Mouse (Mus musculus): ENCODE results near the gene Dnah7a. TPM values are rescaled to one million over a fixed set of nuclear protein-coding genes. Genes with fewer than 3 reads are reported as not detected.
"Not testable (repeated sequence)": the region's sequence is repeated elsewhere in the genome, so short reads cannot be mapped to it uniquely, and the experiment has no call there.

The Dnah7a gene
- polyA plus RNA-seq (2015; fragmentation: Nextera tagmentation; extraction: Ambion mirVana) = 3.1 and 3.2 TPM in 2 replicates

DNA sequence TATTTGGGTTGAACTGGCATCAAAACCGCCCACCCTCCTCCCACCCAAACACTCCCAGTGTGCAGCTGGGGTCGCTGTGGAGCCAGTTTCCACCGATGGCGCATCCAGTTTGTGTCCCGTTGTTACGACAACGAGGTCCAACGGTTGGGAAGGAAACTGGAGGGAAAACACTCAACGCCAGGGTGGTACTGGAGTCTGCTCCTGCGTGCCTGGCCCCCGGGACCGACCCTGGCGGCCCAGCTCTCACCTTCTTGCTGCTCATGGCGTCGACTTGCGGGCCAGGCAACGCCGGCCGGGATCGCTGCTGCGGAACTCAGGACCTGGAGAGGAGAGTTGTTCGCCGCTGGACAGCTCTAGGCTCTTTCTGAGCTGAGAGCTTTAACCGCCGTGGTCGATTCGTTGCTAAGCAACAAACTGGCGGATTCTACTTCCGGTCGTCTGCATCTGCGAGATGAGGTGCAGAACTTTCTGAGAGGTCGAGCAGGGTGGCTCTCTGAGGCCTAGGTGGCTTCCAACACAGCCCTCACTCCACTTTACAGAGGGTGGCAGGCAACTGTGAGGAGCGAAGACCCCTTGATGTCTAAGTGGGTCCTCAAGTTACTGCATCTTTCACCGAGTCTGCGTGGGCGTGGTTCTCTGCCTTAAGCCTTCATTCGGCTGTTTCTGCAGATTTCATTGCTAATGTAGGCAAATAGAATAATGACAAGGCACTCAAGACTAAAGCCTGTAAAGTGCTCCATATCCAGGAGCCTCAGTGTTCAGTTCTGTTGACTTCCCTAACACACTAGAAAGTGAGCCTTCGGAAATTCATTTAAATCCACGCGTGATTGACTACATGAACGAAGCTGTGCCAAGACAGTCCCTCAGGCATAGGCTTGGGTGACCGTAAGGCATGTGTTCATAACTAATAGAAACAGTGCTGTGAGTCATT, at the start of gene Dnah7a:
TSS of gene Dnah7a (minus strand) at position 354 of the 931 bp plus-strand sequence.
- ATAC-seq (ENCODE audit: low FRiP score, low read depth) = peak; percentile 86
- Histone ChIP-seq H3K27me3 (no peaks in the 10 kb centered on the region), H3K4me3 (peak within 1 kb of the TSS; percentile 52), H3K4me2 (replicated peaks) (peak within 1 kb of the TSS; percentile 78), H3K9ac (peak within 1 kb of the TSS; percentile 60), H3K9me3 (no peaks in the 10 kb centered on the region), H3K27ac (0 out of 2 replicates have a peak within 1 kb of the TSS, but pooled peaks have one; percentile 29), H3K36me3 (no peaks in the 10 kb centered on the region), H3K4me1 (peaks cover 5% of the 10 kb centered on the region; the same call in 1 of the 2 replicates)
- 16% methylated on average over 42 of the region's 42 CpGs for WGBS

DNA sequence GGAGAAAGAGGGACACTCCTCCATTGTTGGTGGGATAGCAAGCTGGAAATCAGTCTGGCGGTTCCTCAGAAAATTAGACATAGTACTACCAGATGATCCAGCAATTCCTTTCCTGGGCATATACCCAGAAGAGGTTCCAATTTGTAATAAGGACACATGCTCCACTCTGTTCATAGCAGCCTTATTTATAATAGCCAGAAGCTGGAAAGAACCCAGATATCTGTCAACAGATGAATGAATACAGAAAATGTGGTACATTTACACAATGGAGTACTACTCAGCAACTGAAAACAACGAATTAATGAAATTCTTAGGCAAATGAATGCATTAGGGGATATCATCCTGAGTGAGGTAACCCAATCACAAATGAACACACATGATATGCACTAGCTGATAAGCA, 46.9 kb upstream of the Dnah7a start:
- not testable (repeated sequence) for H3K27me3 ChIP-seq; H3K27ac ChIP-seq; H3K36me3 ChIP-seq; H3K4me2 ChIP-seq (replicated peaks); ATAC-seq (ENCODE audit: low FRiP score, low read depth); H3K4me1 ChIP-seq; H3K4me3 ChIP-seq; H3K9ac ChIP-seq; H3K9me3 ChIP-seq
- 89% methylated on average over 2 of the region's 2 CpGs for WGBS

DNA sequence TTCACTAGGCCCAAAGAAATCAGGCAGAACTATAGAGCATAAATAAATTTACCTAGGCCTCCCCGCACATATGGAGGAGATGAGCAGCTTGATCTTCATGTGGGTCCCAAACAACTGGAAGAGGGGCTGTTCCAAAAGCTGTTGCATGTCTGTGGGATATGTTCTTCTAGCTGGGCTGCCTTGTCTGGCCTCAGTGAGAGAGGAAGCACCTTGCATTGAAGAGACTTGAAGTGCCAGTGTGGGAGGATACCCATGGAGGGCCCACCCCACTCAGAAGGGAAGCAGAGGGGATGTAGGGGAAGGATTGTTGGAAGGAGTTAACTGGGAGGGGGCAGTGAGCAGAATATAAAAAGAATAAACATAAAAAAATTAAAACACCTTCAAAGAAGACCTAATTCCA, 44.6 kb upstream of the Dnah7a start:
- no peak overlapping the region for H3K9ac ChIP-seq
- no peak for ATAC-seq (ENCODE audit: low FRiP score, low read depth)
- no peak overlapping the region for H3K4me3 ChIP-seq
- no peaks in the 10 kb centered on the region for H3K27me3 ChIP-seq
- H3K4me1 ChIP-seq = no peaks in the 10 kb centered on the region
- H3K9me3 ChIP-seq = no peaks in the 10 kb centered on the region
- no peak overlapping the region for H3K27ac ChIP-seq
- no peak overlapping the region for H3K4me2 ChIP-seq (replicated peaks)
- no peaks in the 10 kb centered on the region for H3K36me3 ChIP-seq
- 87% methylated on average over 1 of the region's 1 CpGs for WGBS

DNA sequence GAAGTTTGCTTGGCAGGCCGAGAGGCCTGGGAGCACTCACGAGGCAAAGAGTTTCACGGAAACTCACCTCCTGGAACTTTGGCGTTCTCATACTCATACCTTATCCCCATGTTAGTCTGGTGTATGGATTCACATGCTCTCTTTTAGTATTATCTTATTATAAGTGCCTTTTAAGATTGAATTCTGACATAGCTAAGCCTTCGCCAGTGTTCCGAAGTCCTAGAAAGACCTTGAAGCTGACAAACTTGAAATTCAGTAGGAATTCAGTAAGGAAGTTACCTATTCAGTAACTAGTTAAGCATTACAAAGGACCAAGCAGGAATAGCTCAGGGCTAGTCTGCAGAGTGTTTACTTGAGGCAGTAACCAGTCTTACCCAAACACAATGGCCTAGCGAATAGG, 44.1 kb upstream of the Dnah7a start:
- not testable (repeated sequence) for H3K27me3 ChIP-seq; ATAC-seq (ENCODE audit: low FRiP score, low read depth); H3K9me3 ChIP-seq; H3K4me2 ChIP-seq (replicated peaks); H3K4me1 ChIP-seq; H3K36me3 ChIP-seq; H3K4me3 ChIP-seq; H3K27ac ChIP-seq; H3K9ac ChIP-seq
- 83% methylated on average over 7 of the region's 7 CpGs for WGBS

DNA sequence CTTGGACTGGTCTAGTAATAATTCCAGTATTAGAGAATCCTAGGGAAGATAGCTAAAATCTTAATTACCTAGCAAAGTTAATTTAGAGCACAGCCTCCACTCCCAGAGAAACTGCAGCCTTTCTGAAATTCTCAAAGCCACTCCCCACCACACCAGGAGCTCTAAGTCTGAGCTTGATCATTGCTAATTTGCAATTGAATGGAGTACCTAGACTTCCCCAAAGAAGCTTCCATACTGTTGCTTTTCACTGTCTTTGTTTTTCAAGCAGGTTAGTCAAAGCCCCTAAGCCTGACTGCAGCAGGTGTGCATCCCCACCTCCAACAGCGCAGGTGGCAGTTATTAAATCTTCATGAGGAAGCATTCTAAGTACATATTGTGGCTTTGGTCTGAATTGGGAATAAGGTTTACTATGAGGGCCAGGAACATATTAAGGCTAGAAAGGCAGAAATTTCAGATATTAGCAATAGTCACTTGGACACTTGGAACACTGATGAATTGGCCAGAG, 43.3 kb upstream of the Dnah7a start:
- H3K4me1 ChIP-seq, H3K36me3 ChIP-seq: not testable (repeated sequence)
- WGBS = 70% methylated on average over 1 of the region's 1 CpGs

DNA sequence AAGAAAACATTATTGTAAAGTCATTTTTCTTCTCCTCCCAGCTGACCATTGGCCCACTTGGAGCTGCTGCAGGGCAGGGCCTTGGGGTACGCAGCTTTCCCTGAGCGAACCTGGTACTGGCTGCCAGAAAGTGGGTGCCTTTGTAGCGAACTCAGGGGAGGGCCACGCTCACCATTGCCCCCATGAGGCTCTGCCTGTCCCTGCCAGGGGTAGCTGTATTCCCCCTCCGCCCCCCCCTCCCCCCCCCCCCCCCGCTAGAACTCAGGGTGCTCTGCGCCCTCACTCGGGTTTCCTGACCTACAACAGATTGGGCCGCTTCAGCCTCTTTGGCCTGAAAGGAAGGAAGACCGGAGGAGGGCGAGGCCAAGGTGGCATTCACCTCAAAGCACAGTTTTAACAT, 42.0 kb upstream of the Dnah7a start:
- H3K9ac ChIP-seq = no peak overlapping the region
- no peak overlapping the region for H3K27ac ChIP-seq
- H3K4me2 ChIP-seq (replicated peaks) = no peak overlapping the region
- H3K36me3 ChIP-seq = no peaks in the 10 kb centered on the region
- ATAC-seq (ENCODE audit: low FRiP score, low read depth) = no peak
- 31% methylated on average over 9 of the region's 11 CpGs for WGBS
- H3K4me3 ChIP-seq = no peak overlapping the region
- H3K9me3 ChIP-seq = no peaks in the 10 kb centered on the region
- H3K4me1 ChIP-seq = no peaks in the 10 kb centered on the region
- H3K27me3 ChIP-seq = no peaks in the 10 kb centered on the region

More for the DNA sequence above, 43.3 kb upstream of the Dnah7a start:
- not testable (repeated sequence) for H3K4me2 ChIP-seq (replicated peaks); H3K27me3 ChIP-seq; H3K27ac ChIP-seq; ATAC-seq (ENCODE audit: low FRiP score, low read depth); H3K9ac ChIP-seq; H3K4me3 ChIP-seq; H3K9me3 ChIP-seq

DNA sequence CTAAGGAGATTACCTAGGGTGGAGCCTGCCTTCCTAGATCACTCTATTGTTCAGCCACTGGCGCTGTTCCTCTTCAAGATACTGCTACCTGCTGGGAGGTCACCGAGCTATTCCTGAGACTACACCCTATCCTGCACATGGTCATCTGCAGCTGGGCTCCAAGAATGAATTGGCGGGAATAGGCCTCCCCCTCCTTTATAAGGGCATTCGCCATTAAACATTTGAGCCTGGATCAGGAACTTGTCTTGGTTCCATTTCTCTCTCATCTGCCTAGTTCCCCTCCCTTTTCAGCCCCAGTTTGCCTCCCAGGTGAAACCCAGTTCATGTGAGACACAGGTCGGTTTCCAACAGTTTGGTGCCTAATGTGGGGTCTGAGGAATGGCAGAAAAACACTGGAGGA, 39.4 kb upstream of the Dnah7a start:
- H3K36me3 ChIP-seq = no peaks in the 10 kb centered on the region
- 78% methylated on average over 5 of the region's 5 CpGs for WGBS
- no peaks in the 10 kb centered on the region for H3K27me3 ChIP-seq
- H3K27ac ChIP-seq = no peak overlapping the region
- H3K4me2 ChIP-seq (replicated peaks) = no peak overlapping the region
- no peak overlapping the region for H3K9ac ChIP-seq
- H3K9me3 ChIP-seq = no peaks in the 10 kb centered on the region
- no peak overlapping the region for H3K4me3 ChIP-seq
- no peaks in the 10 kb centered on the region for H3K4me1 ChIP-seq
- no peak for ATAC-seq (ENCODE audit: low FRiP score, low read depth)

DNA sequence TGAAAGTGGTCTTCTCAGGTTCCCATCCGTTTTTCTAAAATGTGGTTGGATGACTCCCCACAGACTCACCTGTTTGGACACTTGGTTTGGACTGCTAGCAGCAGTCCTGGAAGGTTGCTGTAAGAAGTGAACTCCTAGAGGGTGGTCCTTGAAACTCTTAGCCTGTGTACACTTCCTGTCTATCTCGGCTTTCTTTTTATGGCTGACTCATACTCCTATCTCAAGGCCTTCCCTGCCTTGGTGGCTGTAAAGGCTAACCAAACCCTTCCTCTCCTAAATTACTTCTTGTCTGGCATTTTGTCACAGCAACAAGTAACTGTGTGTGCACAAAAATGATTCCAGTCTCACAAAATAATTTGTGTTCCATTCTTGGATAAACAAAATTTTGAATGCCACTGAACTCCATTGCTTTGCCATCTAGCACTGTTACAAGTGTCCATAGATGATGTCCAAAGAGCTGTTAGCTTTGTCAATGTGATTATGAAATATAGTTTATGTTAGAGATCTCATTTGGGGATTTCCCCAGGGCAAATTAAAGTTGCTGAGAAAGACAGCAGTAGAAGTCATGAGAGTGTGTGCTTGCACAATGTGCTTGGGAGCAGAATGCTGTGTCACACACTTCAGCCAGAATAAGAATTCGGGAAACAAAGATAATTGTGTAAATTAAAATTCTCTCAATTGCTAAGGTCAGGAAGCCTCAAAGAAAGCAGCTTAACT, 35.3 kb upstream of the Dnah7a start:
- no peak overlapping the region for H3K4me3 ChIP-seq
- H3K36me3 ChIP-seq = no peaks in the 10 kb centered on the region
- 79% methylated on average over 3 of the region's 3 CpGs for WGBS
- H3K27ac ChIP-seq = no peak overlapping the region
- no peak for ATAC-seq (ENCODE audit: low FRiP score, low read depth)
- H3K9ac ChIP-seq = no peak overlapping the region
- no peaks in the 10 kb centered on the region for H3K27me3 ChIP-seq
- H3K4me1 ChIP-seq = no peaks in the 10 kb centered on the region
- no peak overlapping the region for H3K4me2 ChIP-seq (replicated peaks)
- no peaks in the 10 kb centered on the region for H3K9me3 ChIP-seq

DNA sequence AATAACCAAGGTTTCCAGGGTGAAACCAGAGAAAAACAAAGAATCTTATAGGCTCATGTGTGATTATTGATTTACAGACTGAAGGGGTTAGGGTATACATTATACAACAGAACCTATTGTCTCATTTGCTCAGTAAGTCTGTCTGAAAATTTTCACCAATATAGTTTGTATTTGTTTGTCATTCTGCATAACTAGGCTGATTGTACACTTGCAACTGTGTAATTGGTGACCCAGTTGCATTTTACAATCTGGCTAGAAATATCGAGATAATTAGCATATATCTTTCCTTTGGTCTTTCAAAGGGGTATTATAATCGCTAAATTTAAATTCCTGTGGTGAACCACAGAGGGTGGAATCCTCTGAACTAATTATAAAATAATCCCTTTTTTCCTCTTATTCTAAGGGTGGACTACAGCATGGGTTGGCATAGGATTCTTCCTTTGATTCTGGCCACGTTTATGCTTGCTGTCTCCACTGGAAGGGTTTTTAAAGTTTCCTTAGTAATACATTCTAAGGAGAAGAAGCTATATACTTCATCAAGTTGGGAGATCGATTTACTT, 34.3 kb upstream of the Dnah7a start:
- no peaks in the 10 kb centered on the region for H3K36me3 ChIP-seq
- no peak for ATAC-seq (ENCODE audit: low FRiP score, low read depth)
- no peaks in the 10 kb centered on the region for H3K27me3 ChIP-seq
- no peak overlapping the region for H3K4me2 ChIP-seq (replicated peaks)
- H3K9me3 ChIP-seq = no peaks in the 10 kb centered on the region
- H3K4me3 ChIP-seq = no peak overlapping the region
- 67% methylated on average over 4 of the region's 4 CpGs for WGBS
- no peaks in the 10 kb centered on the region for H3K4me1 ChIP-seq
- no peak overlapping the region for H3K9ac ChIP-seq
- H3K27ac ChIP-seq = no peak overlapping the region

DNA sequence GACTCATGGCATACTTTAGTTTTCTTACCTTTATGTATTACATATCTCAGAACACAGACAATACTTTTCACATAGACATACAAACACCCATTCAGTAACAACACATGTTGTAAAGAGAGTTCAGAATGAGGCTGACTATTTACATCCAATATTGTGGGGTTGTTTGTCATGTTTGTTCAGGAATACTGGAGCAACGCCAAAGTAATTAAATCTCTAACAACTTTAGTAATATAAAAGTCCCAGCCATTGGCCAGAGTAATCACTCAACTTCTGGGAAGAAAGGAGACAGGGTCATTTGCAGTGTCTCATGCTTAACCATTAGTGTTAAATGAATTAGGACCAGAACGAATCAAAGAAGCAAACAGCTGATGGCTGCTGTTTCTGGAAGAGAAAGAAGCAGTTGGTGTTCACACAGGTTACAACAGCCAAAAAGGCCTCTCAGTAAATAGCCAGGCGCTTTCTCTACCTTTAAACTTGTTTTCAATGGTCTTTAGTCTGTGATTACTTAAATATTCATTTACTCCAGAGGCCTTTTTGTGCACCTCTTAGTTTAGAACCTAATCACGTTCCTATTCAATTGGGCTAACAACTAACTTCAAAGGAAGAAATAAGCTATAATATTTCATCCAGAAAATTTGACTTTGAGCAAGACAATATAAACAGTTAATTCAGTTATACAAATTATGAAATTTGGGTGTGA, 33.6 kb upstream of the Dnah7a start:
- not testable (repeated sequence) for ATAC-seq (ENCODE audit: low FRiP score, low read depth); H3K27ac ChIP-seq; H3K4me1 ChIP-seq; H3K9me3 ChIP-seq; H3K27me3 ChIP-seq; H3K4me2 ChIP-seq (replicated peaks); H3K4me3 ChIP-seq; H3K36me3 ChIP-seq; H3K9ac ChIP-seq
- WGBS = 46% methylated on average over 3 of the region's 4 CpGs

DNA sequence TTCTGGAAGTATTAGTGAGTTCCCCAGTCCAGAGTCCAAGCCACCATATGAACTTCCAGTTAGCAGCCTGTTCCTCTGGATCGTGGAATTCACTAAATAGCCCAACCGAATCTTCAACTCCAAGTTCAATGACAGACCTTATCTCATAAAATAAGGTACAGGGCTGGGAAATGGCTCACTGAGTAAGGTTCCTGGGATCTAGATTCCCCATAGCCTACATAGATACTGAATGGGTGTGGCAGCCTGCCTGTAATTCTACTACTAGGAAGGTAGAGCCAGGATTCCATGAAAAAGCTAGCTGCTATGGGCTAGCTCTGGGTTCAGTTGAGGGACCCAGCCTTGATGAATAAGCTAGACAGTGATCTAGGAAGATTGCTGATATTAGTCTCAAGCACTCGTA, 30.0 kb upstream of the Dnah7a start:
- Histone ChIP-seq H3K4me2 (replicated peaks) (no peak overlapping the region), H3K27me3 (no peaks in the 10 kb centered on the region), H3K27ac (no peak overlapping the region), H3K36me3 (no peaks in the 10 kb centered on the region), H3K4me3 (no peak overlapping the region), H3K9me3 (no peaks in the 10 kb centered on the region), H3K9ac (no peak overlapping the region), H3K4me1 (no peaks in the 10 kb centered on the region)
- ATAC-seq (ENCODE audit: low FRiP score, low read depth) = no peak
- 91% methylated on average over 3 of the region's 3 CpGs for WGBS
